Mouse (Mus musculus) olfactory bulb, adult 2 months (tissue): ENCODE data around the gene Nol4l.

Experiments
- CTCF ChIP-seq: fragments of 200-500 bp; IDR thresholded peaks from 2 replicates; pipeline ENCODE4 v1.5.1; 2012; ENCODE audit warnings: low read depth, mild to moderate bottlenecking, low read length, moderate library complexity; ENCODE audit not compliant: insufficient read depth
- POLR2A ChIP-seq: fragments of 200-500 bp; IDR thresholded peaks from 2 replicates; pipeline ENCODE4 v1.6.1; 2012; ENCODE audit warnings: mild to moderate bottlenecking, low read depth, low read length, moderate library complexity; ENCODE audit not compliant: insufficient read depth

- TF ChIP-seq CTCF = no peak
- no peak for TF ChIP-seq POLR2A
Measured at GRCm38 (mm10) chr2:153533981-153534380, 4.2 kb upstream of the Nol4l start.
